Mouse (Mus musculus): ENCODE measurements around the gene Sp3.
A peak's percentile ranks its signal among the peaks of the same experiment; 100 is the strongest.
"Not testable (repeated sequence)": the region's sequence is repeated elsewhere in the genome, so short reads cannot be mapped to it uniquely, and the experiment has no call there.

Gene Sp3

GRCm38 (mm10) chr2:72980337-72981074 is at the start of gene Sp3:
Sp3 (minus strand) TSS chr2:72980446.
- peak; percentile 94 for DNase-seq (ENCODE audit: low spot score)

GRCm38 (mm10) chr2:73029846-73030245 is 49.6 kb upstream of the Sp3 start:
- DNase-seq (ENCODE audit: low spot score), result no peak

GRCm38 (mm10) chr2:73028019-73028418 is 47.8 kb upstream of the Sp3 start:
- DNase-seq (ENCODE audit: low spot score), result no peak

- no peak for DNase-seq (ENCODE audit: low spot score)
These were observed 46.9 kb upstream of the Sp3 start for GRCm38 (mm10) chr2:73027126-73027525.

- DNase-seq (ENCODE audit: low spot score), result no peak
These were observed 43.6 kb upstream of the Sp3 start for GRCm38 (mm10) chr2:73023803-73024202.

- no peak for DNase-seq (ENCODE audit: low spot score)
These were observed 40.8 kb upstream of the Sp3 start for GRCm38 (mm10) chr2:73021046-73021445.

- DNase-seq (ENCODE audit: low spot score), result no peak
These were observed 39.3 kb upstream of the Sp3 start for GRCm38 (mm10) chr2:73019371-73020146.

- not testable (repeated sequence) for DNase-seq (ENCODE audit: low spot score)
These were observed 33.8 kb upstream of the Sp3 start for GRCm38 (mm10) chr2:73014063-73014462.

- no peak for DNase-seq (ENCODE audit: low spot score)
These were observed 32.4 kb upstream of the Sp3 start for GRCm38 (mm10) chr2:73012636-73013035.

- DNase-seq (ENCODE audit: low spot score), result no peak
These were observed 27.2 kb upstream of the Sp3 start for GRCm38 (mm10) chr2:73007472-73007871.

- no peak for DNase-seq (ENCODE audit: low spot score)
These were observed 25.6 kb upstream of the Sp3 start for GRCm38 (mm10) chr2:73005611-73006515.

- DNase-seq (ENCODE audit: low spot score), result peak; percentile 75
These were observed 23.8 kb upstream of the Sp3 start for GRCm38 (mm10) chr2:73003751-73004717.

GRCm38 (mm10) chr2:73003049-73003448 is 22.8 kb upstream of the Sp3 start:
- DNase-seq (ENCODE audit: low spot score), result no peak

GRCm38 (mm10) chr2:73002451-73002850 is 22.2 kb upstream of the Sp3 start:
- no peak for DNase-seq (ENCODE audit: low spot score)

- DNase-seq (ENCODE audit: low spot score), result no peak
These were observed 21.7 kb upstream of the Sp3 start for GRCm38 (mm10) chr2:73001994-73002393.

GRCm38 (mm10) chr2:73000194-73000593 is 19.9 kb upstream of the Sp3 start:
- DNase-seq (ENCODE audit: low spot score), result no peak

- no peak for DNase-seq (ENCODE audit: low spot score)
These were observed 17.3 kb upstream of the Sp3 start for GRCm38 (mm10) chr2:72997586-72997985.

- DNase-seq (ENCODE audit: low spot score), result peak; percentile 50
These were observed 16.6 kb upstream of the Sp3 start for GRCm38 (mm10) chr2:72996808-72997378.

GRCm38 (mm10) chr2:72995346-72996097 is 15.3 kb upstream of the Sp3 start:
- peak; percentile 52 for DNase-seq (ENCODE audit: low spot score)

GRCm38 (mm10) chr2:72994165-72994564 is 13.9 kb upstream of the Sp3 start:
- DNase-seq (ENCODE audit: low spot score), result no peak

All from urinary bladder, postnatal 25 days (tissue).